Mouse (Mus musculus): ENCODE results near the gene Gm3512.
"Not testable (repeated sequence)": the region's sequence is repeated elsewhere in the genome, so short reads cannot be mapped to it uniquely, and the experiment has no call there.

Gene Gm3512

GRCm38 (mm10) chr14:7174483-7174971, at the start of gene Gm3512:
TSS of gene Gm3512 (minus strand) at chr14:7174533.
- not testable (repeated sequence) for DNase-seq

- DNase-seq = not testable (repeated sequence)
Observed at GRCm38 (mm10) chr14:7200070-7200469, 25.7 kb upstream of the Gm3512 start.

GRCm38 (mm10) chr14:7194440-7194839, 20.1 kb upstream of the Gm3512 start, which contains the start of gene Gm16434:
TSS of gene Gm16434 (minus strand) at chr14:7194540.
- not testable (repeated sequence) for DNase-seq

- DNase-seq = not testable (repeated sequence)
Observed at GRCm38 (mm10) chr14:7125312-7125711, 49.0 kb downstream of the Gm3512 start, which contains the start of gene Gm6676. TSS of gene Gm6676 (minus strand) at chr14:7125412.

- not testable (repeated sequence) for DNase-seq
Observed at GRCm38 (mm10) chr14:7105124-7105802, 69.1 kb downstream of the Gm3512 start.

All from cerebellum, adult 9-10 months (tissue).